Mouse (Mus musculus) midbrain, embryonic 14.5 days (tissue): ENCODE measurements around the gene Yrdc. TPM values are rescaled to one million over a fixed set of nuclear protein-coding genes. Genes with fewer than 3 reads are reported as not detected.
A peak's percentile ranks its signal among the peaks of the same experiment; 100 is the strongest.

Experiments used
- ATAC-seq: fragments of 200-750 bp; cut with Nextera tagmentation; 2 replicates; pipeline ENCODE4 v1.8.0; 2017; ENCODE audit warnings: moderate number of reproducible peaks, moderate library complexity; ENCODE audit not compliant: low FRiP score, low TSS enrichment
- DNase-seq: peaks from one replicate; pipeline ENCODE4 v3.0.0-alpha.2; 2015
- H3K27ac ChIP-seq: fragments of 300-500 bp; sonication (generic); replicated peaks from 2 replicates; pipeline ENCODE4 v1.5.1; 2014; ENCODE audit warnings: mild to moderate bottlenecking, low read depth, low read length, moderate library complexity
- H3K27me3 ChIP-seq: fragments of 300-500 bp; sonication (generic); 2 replicates; pipeline ENCODE4 v1.6.1; 2014; ENCODE audit warnings: low read length, control low read depth, mixed read lengths; ENCODE audit not compliant: control insufficient read depth, insufficient read depth
- H3K36me3 ChIP-seq: fragments of 300-500 bp; sonication (generic); 2 replicates; pipeline ENCODE4 v1.6.1; 2014; ENCODE audit warnings: low read length, control low read depth; ENCODE audit not compliant: control insufficient read depth, insufficient read depth
- H3K4me1 ChIP-seq: fragments of 300-500 bp; sonication (generic); 2 replicates; pipeline ENCODE4 v1.6.1; 2014; ENCODE audit warnings: mild to moderate bottlenecking, antibody characterized with exemption, low read length, control low read depth; ENCODE audit not compliant: control insufficient read depth, insufficient read depth
- H3K4me2 ChIP-seq: fragments of 300-500 bp; sonication (generic); 2 replicates; pipeline ENCODE4 v1.6.1; 2014; ENCODE audit warnings: mild to moderate bottlenecking, low read length, moderate library complexity
- H3K4me3 ChIP-seq: fragments of 300-500 bp; sonication (generic); replicated peaks from 2 replicates; pipeline ENCODE4 v1.5.1; 2014; ENCODE audit warnings: low read depth, low read length
- H3K9ac ChIP-seq: fragments of 300-500 bp; sonication (generic); replicated peaks from 2 replicates; pipeline ENCODE4 v1.6.1; 2014; ENCODE audit warnings: mild to moderate bottlenecking, low read length, moderate library complexity
- H3K9me3 ChIP-seq: fragments of 300-500 bp; sonication (generic); 2 replicates; pipeline ENCODE4 v1.6.1; 2016; ENCODE audit warnings: low read length, control low read depth, mixed read lengths; ENCODE audit not compliant: control insufficient read depth
- WGBS: fragments of 180-500 bp; shearing (Covaris S2); extraction: QIAGEN DNeasy Blood & Tissue Kit; methylation state at CpG from one replicate; pipeline ENCODE4 v1.1.7; 2014; 5-methylcytosine and 5-hydroxymethylcytosine counted together
- polyA plus RNA-seq: library from polyadenylated mRNA; unstranded; fragments of >200 nt; fragmentation: Nextera tagmentation; extraction: Ambion mirVana; gene quantifications from 2 replicates; pipeline ENCODE4 v1.2.1, GENCODE M21; 2014

Yrdc gene
- polyA plus RNA-seq: 57.3 and 59.1 TPM in 2 replicates

- Histone ChIP-seq H3K4me3 (peak within 1 kb of the TSS; percentile 92), H3K4me2 (peak within 1 kb of the TSS; percentile 90), H3K9ac (peak within 1 kb of the TSS; percentile 84), H3K9me3 (no peaks in the 10 kb centered on the region), H3K4me1 (peaks cover 23% of the 10 kb centered on the region), H3K27me3 (no peaks in the 10 kb centered on the region), H3K27ac (peak within 1 kb of the TSS; percentile 96), H3K36me3 (peaks cover 36% of the 10 kb centered on the region)
- under 1% methylated on average over 80 of the region's 90 CpGs for WGBS
- ATAC-seq: peak; percentile 94
- DNase-seq: peak; percentile 99
Measured at GRCm38 (mm10) chr4:124850261-124850913, at the start of gene Yrdc. TSS of gene Yrdc (plus strand) at chr4:124850679.

- peak; percentile 81 for ATAC-seq
- WGBS: 2% methylated on average over 21 of the region's 21 CpGs
- Histone ChIP-seq H3K9ac (peak within 1 kb of the TSS; percentile 86), H3K4me1 (peaks cover 11% of the 10 kb centered on the region), H3K4me3 (peak within 1 kb of the TSS; percentile 88), H3K9me3 (no peaks in the 10 kb centered on the region), H3K27me3 (no peaks in the 10 kb centered on the region), H3K27ac (peak within 1 kb of the TSS; percentile 94), H3K4me2 (peak within 1 kb of the TSS; percentile 90), H3K36me3 (peaks cover 43% of the 10 kb centered on the region)
- DNase-seq: peak; percentile 97
Measured at GRCm38 (mm10) chr4:124801552-124802308, 48.7 kb upstream of the Yrdc start, which contains the start of gene Mtf1. TSS of gene Mtf1 (plus strand) at chr4:124802104.

- peaks cover 50% of the 10 kb centered on the region for H3K36me3 ChIP-seq
- H3K9me3 ChIP-seq: no peaks in the 10 kb centered on the region
- H3K4me3 ChIP-seq: peak overlapping the region; percentile 88
- peak overlapping the region; percentile 86 for H3K9ac ChIP-seq
- WGBS: 2% methylated on average over 52 of the region's 53 CpGs
- peak overlapping the region; percentile 94 for H3K27ac ChIP-seq
- peak; percentile 98 for DNase-seq
- H3K4me2 ChIP-seq: peak overlapping the region; percentile 90
- no peaks in the 10 kb centered on the region for H3K27me3 ChIP-seq
- peak; percentile 99 for ATAC-seq
- H3K4me1 ChIP-seq: peaks cover 11% of the 10 kb centered on the region
Measured at GRCm38 (mm10) chr4:124802309-124803260, 47.9 kb upstream of the Yrdc start.

GRCm38 (mm10) chr4:124803406-124803805 lies 47.1 kb upstream of the Yrdc start:
- Histone ChIP-seq H3K27me3 (no peaks in the 10 kb centered on the region), H3K9ac (peak overlapping the region; percentile 86), H3K9me3 (no peaks in the 10 kb centered on the region), H3K27ac (no peak overlapping the region), H3K36me3 (peaks cover 50% of the 10 kb centered on the region), H3K4me3 (peak overlapping the region; percentile 88), H3K4me2 (peak overlapping the region; percentile 90), H3K4me1 (peaks cover 11% of the 10 kb centered on the region)
- WGBS: 78% methylated on average over 6 of the region's 6 CpGs
- DNase-seq (no peak), ATAC-seq (no peak)

GRCm38 (mm10) chr4:124808511-124808910 lies 42.0 kb upstream of the Yrdc start:
- H3K4me3 ChIP-seq: no peak overlapping the region
- WGBS: 91% methylated on average over 5 of the region's 5 CpGs
- DNase-seq (no peak), ATAC-seq (no peak)
- no peak overlapping the region for H3K9ac ChIP-seq
- H3K36me3 ChIP-seq: peaks cover 55% of the 10 kb centered on the region
- no peaks in the 10 kb centered on the region for H3K9me3 ChIP-seq
- peaks cover 5% of the 10 kb centered on the region for H3K4me1 ChIP-seq
- no peak overlapping the region for H3K4me2 ChIP-seq
- H3K27ac ChIP-seq: no peak overlapping the region
- no peaks in the 10 kb centered on the region for H3K27me3 ChIP-seq

GRCm38 (mm10) chr4:124809136-124809883 lies 41.2 kb upstream of the Yrdc start:
- no peak overlapping the region for H3K4me3 ChIP-seq
- H3K4me2 ChIP-seq: no peak overlapping the region
- no peak overlapping the region for H3K9ac ChIP-seq
- ATAC-seq (no peak), DNase-seq (no peak)
- no peaks in the 10 kb centered on the region for H3K27me3 ChIP-seq
- peaks cover 4% of the 10 kb centered on the region; the same call in 1 of the 2 replicates for H3K4me1 ChIP-seq
- no peak overlapping the region for H3K27ac ChIP-seq
- 95% methylated on average over 9 of the region's 9 CpGs for WGBS
- H3K36me3 ChIP-seq: peaks cover 55% of the 10 kb centered on the region
- no peaks in the 10 kb centered on the region for H3K9me3 ChIP-seq

- Histone ChIP-seq H3K27me3 (no peaks in the 10 kb centered on the region), H3K4me2 (no peak overlapping the region), H3K27ac (no peak overlapping the region), H3K9me3 (no peaks in the 10 kb centered on the region), H3K4me1 (peaks cover 4% of the 10 kb centered on the region; the same call in 1 of the 2 replicates), H3K4me3 (no peak overlapping the region), H3K9ac (no peak overlapping the region), H3K36me3 (peaks cover 50% of the 10 kb centered on the region)
- DNase-seq (no peak), ATAC-seq (no peak)
- 96% methylated on average over 7 of the region's 7 CpGs for WGBS
Measured at GRCm38 (mm10) chr4:124810056-124810455, 40.4 kb upstream of the Yrdc start.
